Mouse (Mus musculus): Measurements from ENCODE around the gene Hoxb9.
A peak's percentile ranks its signal among the peaks of the same experiment; 100 is the strongest.

Hoxb9 gene

DNA sequence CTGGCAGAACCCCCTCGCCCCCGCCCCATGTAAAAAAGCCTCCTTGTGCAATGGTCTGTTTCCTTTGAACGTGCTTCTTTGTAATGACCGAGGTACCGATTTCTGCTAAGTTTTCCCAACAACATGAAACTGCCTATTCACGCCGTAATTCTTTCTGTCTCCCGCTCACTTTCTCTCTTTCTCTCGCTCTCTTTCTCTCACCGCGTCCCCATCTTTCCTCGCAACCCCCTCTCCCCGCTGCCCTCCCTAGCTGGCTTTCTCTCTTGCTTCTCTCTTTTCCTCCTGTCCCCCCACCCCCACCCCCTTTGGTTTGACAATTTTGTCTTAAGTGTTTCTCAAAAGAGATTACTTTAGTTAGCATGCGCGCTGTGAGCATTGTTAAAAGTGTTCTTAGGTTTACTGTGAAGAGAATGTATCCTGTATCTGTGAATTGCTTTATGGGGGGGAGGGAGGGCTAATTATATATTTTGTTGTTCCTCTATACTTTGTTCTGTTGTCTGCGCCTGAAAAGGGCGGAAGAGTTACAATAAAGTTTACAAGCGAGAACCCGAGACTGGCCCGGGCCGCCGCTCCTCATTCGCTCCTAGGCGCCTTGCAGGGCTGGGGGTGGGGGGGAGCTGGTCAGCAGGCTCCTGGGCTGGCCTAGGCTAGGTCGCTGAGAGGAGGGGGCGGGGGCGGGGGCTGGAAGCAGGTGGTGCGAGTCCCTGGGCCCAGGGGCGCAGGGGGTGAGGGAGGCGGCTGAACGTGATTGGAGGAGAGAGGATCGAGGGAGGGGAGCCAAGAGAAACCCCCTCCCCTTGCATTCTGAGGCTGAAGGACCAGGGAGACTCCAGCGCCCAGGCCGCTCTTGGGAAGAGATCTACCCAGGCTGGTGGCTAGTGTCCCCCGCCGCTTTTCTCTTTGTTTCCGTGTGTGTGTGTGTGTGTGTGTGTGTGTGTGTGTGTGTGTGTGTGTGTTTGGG, 13.8 kb downstream of the Hoxb9 start:
- no peak for DNase-seq

DNA sequence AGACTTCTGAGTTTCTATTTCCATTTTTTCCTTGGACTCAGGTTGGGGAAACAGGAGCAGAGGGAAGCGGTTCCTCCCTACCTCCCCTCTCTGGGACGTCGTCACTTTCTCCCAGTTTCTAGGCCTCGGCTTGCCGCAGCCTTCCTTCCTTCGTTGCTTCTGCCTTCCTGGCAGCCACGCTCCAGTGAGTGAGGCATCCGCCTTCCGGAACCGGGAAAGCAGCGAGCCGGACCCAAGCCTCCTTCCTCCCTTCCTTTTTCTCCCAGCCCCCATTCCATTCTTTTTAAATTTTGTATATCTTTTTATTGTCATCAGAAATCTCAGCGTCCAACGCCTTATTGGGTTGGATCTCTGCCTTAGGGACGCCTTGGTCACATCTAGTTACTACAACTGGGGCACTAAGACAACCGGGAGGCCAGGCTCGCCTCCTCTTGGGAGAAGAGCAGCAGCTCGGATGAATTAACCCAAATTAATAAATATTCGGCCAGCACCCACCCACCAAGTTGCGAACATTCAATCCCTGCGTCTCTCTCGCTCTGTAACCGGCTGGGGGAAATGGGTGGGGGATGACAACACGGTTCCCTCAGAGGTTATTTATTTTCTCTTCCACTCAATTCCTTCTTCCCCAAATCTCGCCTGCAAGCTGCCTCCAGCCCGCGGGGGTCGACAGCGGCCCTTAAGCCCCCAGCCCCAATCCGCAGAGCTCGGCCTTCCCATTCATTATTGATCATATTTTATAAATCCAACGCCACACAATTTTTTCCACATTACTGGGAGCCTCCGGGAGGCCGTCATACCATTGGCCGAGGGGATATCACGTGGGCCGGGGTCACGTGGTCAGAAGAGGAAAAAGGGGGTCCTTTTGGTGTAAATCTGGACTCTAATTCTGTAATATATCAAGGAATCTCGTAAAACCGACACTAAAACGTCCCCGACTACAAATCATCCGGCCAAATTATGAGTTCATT, 14.8 kb downstream of the Hoxb9 start, which contains the start of gene Hoxb7:
TSS of gene Hoxb7 (plus strand) at position 853 of the 968 bp plus-strand sequence.
- peak in 1 of 2 experiments; percentile 37 for DNase-seq

DNA sequence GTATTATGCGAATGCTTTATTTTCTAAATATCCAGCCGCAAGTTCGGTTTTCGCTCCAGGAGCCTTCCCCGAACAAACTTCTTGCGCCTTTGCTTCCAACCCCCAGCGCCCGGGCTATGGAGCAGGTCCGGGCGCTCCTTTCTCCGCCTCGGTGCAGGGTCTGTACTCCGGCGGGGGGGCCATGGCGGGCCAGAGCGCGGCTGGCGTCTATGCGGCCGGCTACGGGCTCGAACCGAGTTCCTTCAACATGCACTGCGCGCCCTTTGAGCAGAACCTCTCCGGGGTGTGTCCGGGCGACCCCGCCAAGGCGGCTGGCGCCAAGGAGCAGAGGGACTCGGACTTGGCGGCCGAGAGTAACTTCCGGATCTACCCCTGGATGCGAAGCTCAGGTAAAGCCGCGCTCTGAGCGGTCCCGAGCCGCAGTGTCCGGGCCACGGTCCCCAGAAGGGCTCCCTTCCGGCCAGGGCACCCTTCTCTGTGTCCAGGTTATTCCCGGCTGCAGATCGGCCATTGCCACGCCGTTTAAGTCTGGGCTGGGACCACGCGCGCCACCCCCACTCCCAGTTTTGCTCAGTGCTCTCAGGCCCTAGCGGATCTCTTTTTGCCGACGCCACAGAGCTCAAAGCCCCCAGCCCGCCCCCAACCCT, 15.6 kb downstream of the Hoxb9 start:
- DNase-seq, result no peak

DNA sequence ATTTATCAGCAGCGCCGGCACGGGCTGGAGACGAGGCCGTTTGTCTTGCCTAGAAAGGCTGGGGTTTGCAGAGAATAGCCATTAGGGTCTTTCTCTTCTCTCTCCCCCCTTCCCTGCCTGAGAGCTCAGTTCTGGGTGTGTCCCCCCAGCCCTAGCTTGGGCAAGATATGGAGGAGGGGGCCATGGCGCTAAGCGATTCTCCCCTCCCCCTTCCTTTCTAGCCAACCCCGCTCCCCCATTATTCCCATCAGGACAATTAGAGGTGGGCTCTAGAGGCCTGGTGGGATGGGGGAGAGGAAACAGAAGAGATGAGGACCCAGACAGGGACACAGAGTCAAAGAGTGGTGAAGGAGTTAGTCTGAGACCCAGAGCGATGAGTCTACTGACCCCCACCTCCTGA, 16.2 kb downstream of the Hoxb9 start:
- no peak for DNase-seq

DNA sequence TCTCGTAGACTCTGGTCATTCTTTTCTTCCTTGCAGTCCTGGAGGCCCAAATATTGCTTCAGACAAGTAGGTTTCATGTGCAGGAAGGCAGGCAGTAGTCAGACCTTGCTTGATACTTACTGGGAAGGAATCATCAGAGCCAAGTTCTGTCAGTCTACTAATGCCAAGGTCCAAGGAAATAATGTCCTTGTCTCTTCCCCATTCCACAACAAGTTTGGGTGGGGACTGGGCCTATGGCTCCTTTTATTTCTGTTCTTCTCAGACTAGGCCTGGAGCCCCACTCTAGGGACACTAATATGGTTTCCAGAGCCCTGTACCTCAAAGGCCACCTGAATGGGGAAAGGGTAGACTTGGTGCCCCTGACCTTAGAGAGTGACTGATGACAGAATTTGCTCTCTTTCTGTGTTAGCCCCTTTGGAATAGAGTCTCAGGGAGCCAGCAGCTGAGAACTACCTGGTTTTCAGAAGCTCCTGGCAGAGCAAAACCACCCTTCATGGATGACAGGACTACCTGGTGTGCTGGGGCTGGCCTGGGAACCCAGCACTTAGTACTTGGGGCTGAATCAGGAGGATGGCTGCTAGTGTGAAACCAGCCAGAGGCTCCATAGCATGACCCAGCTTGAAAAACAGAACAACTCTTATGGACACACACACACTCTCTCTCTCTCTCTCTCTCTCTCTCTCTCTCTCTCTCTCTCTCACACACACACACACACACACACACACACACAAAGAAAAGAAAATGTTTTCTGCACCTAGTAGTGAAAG, 17.4 kb downstream of the Hoxb9 start:
- DNase-seq, result no peak

DNA sequence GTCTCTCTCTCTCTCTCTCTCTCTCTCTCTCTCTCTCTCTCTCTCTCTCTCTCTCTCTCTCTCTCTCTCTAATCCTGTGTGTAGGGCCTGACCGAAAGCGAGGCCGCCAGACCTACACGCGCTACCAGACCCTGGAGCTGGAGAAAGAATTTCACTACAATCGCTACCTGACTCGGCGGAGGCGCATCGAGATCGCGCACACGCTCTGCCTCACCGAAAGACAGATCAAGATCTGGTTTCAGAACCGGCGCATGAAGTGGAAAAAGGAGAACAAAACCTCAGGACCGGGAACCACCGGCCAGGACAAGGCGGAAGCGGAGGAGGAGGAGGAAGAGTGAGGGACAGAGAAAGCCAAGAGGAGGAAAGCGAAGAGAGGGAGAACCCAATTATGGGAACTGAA, 18.0 kb downstream of the Hoxb9 start:
- DNase-seq, result no peak

DNA sequence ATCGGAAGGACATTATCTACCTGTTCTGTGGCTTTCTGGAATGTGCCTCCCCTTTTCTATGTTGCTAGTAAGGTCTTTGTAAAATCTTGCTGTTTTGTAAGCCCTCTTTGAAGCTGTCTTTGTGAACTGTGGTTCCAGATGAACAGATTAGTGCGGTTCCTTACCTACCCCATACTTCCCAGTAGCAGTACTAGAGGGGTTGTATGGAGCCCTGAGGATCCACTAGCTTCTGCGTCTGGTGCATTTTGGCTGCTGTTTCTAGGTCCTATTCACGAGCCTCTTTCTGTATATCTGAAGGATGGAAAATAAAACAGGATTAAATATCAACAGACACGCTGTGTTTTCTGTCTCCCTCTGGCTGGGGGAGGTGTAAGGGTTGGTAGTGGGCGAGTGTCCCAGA, 18.6 kb downstream of the Hoxb9 start:
- DNase-seq, result no peak

DNA sequence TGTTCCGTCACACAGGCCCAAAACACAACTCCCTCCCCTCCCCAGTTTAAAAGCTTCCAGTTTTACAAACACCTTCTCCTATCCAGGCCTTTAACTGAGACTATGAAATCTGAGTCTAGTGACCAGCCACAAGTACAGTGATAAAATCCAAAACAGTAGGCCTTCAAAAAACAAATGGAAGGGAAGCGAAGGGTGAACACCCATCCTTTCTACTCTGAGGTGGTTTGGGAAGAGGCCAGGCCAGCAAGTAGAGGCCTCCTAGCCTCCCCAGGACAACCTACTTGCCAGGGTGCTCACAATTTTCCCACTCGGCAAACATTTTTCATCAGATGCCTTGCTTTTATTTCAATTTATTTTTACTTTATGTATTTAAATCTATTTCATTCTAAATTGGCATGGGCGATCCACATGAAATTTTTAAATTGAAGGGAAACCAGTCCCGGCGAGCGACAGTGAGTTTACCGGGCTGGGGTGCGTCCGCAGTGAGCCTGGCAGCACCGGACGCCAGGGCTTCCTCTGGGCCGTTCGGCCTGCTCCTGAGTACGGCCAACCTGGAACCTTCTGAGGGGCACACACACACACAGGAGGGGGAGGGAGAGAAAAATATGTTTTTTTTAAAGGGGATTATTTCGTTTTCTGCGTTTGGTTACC, 19.6 kb downstream of the Hoxb9 start:
- no peak for DNase-seq

DNA sequence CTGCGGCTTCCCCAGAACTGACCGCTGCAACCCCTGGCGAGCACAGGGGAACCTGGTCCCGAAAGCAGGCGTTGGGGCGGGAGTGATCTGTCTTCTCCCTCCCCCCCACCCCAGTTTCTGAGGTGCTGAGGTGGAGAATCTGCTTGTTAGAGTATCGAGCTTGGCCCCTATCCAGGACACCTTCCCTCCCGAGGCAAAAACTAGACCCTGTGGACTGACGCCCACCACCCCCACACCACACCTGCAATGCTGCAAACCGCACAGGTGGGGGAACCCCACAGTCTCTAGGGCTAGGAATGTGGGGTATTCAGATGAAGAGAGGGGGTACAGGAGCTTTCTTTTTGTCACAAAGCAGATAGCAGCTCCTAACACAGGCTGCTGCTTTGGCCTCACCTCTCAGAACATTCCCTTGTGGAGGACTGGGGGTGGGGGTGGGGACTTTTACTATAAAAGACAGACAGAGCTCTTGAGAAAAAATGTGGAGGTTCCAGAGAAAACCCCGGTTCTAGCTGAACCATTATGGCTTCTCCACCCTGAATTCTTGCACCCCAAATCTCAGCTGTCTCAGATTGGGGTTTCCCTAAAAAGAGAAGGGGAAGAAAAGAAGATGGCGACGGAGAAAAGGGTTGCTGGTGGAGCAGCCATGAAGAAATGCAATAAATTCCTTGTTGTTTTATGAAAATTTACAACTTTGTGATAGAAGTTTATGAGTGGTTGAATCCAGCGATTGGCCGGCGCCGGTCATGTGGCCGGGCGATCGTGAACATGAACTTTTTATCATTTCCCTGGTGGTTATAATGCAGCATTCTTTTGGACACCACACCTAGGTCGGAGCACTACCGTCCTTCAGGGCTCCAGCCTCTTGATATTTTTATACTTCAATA, 20.7 kb downstream of the Hoxb9 start, which contains the start of gene Hoxb6:
TSS of gene Hoxb6 (plus strand) at position 796 of the 884 bp plus-strand sequence.
- no peak for DNase-seq

DNA sequence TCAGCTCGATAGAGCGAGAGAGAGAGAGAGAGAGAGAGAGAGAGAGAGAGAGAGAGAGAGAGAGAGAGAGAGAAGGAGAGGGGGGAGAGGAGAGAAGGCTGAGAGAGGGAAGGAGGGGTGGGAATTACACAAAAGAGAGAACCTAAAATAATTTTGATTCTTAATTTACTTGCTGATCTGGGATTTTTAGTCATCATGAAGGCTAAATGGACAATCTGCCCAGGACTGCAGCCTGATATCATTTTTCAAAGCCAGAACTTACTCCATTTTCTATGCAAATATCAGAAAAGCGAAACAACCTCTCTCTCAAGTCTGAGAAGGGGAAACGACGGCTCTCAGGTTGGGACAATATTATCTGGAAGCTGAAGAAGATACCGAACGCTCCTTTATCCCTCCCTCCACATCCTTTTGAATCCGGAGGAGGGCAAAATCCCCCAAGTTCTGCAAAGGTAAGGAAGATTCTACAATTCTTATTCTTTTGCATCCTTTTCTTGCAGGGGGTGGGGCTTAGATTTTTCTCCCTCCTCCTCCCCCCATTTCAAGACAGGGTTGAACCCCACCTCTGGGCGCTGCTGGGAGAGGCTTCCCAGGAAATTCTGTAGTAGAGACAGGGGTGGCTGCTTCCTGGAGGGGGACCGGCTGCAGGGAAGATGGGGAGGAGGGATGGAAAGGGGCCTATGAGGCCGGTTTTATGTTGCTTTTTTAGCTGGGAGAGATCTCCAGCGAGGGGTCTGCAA, 21.5 kb downstream of the Hoxb9 start:
- no peak for DNase-seq

DNA sequence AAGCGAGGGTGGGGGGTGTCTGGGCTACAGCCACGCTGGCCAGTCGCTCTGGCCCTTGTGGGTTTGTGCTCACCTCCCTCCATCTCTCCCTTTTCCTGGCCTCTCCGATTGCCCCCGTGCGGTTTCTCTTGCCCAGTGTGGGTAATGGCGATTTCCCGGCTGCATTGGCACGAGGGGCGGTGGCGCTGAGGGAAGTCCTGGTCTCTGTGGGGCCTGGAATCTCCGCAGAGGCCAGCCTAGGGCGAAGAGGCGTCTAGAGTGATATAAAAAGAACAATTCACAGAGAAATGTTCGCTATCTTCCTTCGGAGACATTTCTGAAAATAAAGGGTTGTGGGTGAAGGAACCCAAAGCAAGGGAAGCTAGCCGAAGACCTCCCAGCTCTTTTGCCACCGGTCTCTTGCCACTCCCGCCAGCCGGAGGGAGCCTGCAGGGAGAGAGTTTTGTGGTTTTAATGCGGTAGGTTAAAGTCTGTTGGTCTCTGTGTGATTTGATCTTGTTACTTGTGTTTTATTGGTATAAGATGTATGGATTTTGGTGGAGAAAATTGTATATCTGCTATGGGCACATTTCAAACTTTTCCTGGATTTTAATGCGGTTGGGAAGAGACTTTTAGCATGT, 22.2 kb downstream of the Hoxb9 start:
- no peak for DNase-seq

DNA sequence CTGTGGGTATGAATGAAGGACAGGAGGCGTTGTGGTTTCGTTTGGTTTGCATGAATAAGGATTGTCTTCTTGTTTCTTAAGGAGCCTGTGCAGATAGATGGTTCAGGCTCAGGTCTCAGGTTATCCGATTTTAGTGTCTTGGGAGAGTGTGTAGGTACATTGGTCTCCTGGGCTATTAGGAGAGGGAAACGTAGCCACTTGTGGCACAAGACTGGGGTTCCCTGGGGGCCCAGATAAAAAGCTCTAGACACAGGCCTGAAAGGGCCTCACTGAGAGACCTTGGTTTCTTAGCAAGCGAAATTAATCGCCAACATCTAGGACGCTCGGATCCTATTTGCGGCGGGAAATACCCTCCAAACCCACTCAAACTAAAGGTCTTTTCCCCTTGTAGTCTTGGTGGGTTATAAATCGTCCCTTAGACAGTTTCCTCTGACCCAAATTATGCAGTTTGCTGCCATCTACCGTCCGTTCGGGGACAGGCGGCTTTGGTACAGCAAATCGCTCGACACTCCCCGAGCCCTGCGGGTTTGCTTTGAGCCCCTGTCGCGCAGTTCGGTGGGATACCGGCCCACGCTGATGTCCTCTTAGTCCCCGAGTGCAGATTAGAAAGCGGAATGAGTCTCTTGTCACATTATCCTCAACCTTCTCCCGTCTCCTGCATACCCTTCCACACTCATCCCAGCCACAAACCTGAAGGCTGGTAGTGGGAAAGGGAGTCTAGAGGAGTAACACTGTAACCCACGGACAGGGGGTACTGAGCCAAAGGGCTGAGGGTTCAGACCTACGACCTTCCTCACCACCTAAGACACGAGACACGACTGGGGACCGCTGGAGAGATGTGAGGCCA, 23.2 kb downstream of the Hoxb9 start:
- DNase-seq, result peak; percentile 65 to 76

DNA sequence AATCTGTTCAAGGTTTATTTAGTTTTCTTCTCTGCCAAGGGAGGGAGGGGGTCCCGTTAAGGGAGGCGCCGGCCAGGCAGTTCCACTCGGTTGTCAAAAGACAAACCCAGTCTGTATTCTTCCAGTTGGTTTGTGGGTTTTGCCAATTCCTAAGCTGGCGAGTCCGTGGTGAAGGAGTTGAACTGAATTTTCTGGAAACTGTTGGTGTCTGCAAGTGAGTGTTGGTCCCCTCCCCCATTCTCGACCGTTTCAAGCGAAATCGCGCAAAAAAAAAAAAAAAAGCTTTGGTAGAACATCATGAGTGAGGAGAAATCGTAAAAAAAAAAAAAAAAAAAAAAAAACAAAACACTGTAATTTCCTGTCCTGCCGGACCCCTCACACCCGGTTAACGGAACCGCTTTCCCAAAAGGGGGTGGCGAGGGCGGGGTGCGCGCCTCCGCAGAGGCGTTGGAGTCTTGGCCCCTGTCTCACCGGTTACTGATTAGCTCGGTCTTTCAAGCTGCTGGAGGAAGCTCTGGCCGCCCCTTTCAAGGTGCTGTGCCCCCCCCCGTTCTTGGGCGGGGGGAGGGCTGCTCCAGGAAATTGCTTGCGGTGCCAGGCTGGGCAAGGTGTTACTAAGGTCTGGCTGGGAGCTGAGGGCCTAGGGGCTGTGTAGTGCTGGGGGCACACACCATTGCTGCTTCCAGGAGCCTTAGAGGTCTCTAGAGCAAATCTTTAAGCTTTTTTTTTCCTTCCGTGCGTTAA, 24.0 kb downstream of the Hoxb9 start:
- no peak for DNase-seq

DNA sequence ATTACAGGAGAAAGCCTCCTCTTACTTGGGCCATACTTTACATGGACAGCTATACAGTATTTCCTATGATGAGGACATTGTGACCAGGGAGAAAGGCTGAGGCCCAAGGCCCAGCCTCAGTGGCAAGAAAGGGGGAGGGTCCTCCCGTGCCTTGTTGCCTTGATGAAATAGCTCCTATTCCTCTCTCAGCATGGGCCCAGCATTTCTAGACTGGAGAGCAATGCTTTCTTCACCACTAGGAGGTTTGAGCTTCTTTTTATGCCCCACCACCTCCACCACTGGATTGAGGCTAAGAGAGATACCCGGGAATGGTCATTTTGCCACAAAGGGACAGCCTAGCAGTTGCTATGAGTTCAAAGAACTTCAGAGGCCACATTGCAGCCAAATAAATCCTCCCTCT, 25.7 kb downstream of the Hoxb9 start:
- DNase-seq, result no peak

DNA sequence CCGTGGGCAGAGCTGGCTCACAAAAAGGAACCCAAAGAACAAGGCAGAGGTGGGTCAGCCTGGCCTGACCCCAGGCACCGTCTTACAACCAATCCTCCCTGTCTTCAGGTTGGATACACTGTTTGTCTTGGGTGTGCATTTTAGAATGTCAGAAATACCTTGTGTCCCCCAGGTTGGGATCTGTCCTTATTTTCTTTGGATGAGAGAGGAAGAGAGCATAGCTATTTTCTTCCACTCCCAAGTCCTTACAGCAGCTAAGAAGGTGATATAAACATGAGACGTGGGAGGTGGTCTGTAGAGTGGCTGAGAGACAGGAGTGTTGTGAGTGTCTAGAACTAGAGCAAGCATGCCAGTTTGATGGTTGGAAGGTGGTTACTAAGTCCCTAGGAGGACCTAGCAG, 26.2 kb downstream of the Hoxb9 start:
- DNase-seq, result no peak

DNA sequence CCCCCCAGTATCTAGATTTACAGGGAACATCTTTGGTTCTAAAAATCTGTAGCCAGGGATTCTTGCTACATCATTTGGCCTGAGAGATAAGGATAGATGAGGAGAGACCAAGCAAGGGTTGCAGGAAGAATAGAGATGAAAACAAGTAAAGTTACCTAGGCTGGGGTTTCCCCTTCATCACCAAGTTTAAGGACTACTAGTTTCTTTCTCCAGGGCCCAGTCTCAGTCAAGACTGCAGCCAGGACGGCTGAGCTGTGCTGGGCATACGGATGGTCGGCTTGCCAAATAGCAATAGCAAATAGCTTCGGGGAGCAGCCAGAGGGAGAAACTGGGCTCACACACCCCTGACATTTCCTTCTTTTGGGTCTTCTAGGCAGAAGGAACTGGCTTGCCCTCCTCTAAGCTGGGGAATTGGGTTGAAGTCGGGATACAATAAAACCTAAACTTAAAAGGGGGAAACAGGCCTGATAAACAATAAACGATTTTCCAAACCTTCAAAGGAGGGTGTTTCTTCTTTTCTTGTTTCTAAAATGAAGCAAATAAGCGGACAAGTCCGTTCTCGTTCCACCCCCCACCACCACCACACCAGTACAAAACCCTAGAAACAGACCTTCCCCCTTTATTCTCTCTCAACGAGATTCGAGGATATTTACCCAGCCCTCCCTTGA, 26.8 kb downstream of the Hoxb9 start:
- no peak for DNase-seq

Measured in lung, adult 18-20 months (tissue).